Mouse (Mus musculus) neural tube, embryonic 14.5 days (tissue): ENCODE measurements at regions not wholly inside any gene's neighbourhood (a gene's known extent, or its start where the extent isn't known, plus 50 kb on each side); places are given as distances from the start of the nearest gene placed in this dataset.

ENCODE experiments used
- ATAC-seq: fragments of 200-750 bp; cut with Nextera tagmentation; 2 replicates; pipeline ENCODE4 v1.8.0; 2017; ENCODE audit warnings: low read depth, mild to moderate bottlenecking, moderate TSS enrichment, moderate library complexity
- H3K27ac ChIP-seq: fragments of 300-500 bp; sonication (generic); 2 replicates; pipeline ENCODE4 v1.5.1; 2014; ENCODE audit warnings: low read depth, mild to moderate bottlenecking, control low read depth, low read length, moderate library complexity, mixed read lengths
- H3K27me3 ChIP-seq: fragments of 300-500 bp; sonication (generic); 2 replicates; pipeline ENCODE4 v1.6.1; 2014; ENCODE audit warnings: low read length; ENCODE audit not compliant: control insufficient read depth, insufficient read depth
- H3K36me3 ChIP-seq: fragments of 300-500 bp; sonication (generic); 2 replicates; pipeline ENCODE4 v1.6.1; 2014; ENCODE audit warnings: low read length, mixed read lengths; ENCODE audit not compliant: control insufficient read depth, insufficient read depth
- H3K4me1 ChIP-seq: fragments of 300-500 bp; sonication (generic); 2 replicates; pipeline ENCODE4 v1.6.1; 2014; ENCODE audit warnings: low read length; ENCODE audit not compliant: control insufficient read depth, insufficient read depth
- H3K4me2 ChIP-seq: fragments of 300-500 bp; sonication (generic); 2 replicates; pipeline ENCODE4 v1.6.1; 2014; ENCODE audit warnings: mild to moderate bottlenecking, low read depth, low read length, control low read depth
- H3K4me3 ChIP-seq: fragments of 300-500 bp; sonication (generic); 2 replicates; pipeline ENCODE4 v1.5.1; 2014; ENCODE audit warnings: low read depth, low read length, control low read depth, mixed read lengths
- H3K9ac ChIP-seq: fragments of 300-500 bp; sonication (generic); replicated peaks from 2 replicates; pipeline ENCODE4 v1.6.1; 2014; ENCODE audit warnings: low read depth, mild to moderate bottlenecking, control low read depth, low read length, mixed read lengths
- H3K9me3 ChIP-seq: fragments of 300-500 bp; sonication (generic); 2 replicates; pipeline ENCODE4 v1.6.1; 2016; ENCODE audit warnings: low read length; ENCODE audit not compliant: control insufficient read depth
- WGBS: fragments of 180-500 bp; shearing (Covaris S2); extraction: QIAGEN DNeasy Blood & Tissue Kit; methylation state at CpG from one replicate; pipeline ENCODE4 v1.1.7; 2014; 5-methylcytosine and 5-hydroxymethylcytosine counted together

- Histone ChIP-seq H3K9me3 (no peaks in the 10 kb centered on the region), H3K4me3 (no peak overlapping the region), H3K27me3 (no peaks in the 10 kb centered on the region), H3K4me2 (no peak overlapping the region), H3K27ac (no peak overlapping the region), H3K36me3 (no peaks in the 10 kb centered on the region), H3K9ac (no peak overlapping the region), H3K4me1 (no peaks in the 10 kb centered on the region)
- WGBS: 92% methylated on average over 2 of the region's 2 CpGs
- no peak for ATAC-seq
Measured at GRCm38 (mm10) chr14:28741418-28741817, 236.9 kb downstream of the Wnt5a start.

- no peaks in the 10 kb centered on the region for H3K27me3 ChIP-seq
- no peak overlapping the region for H3K4me3 ChIP-seq
- H3K4me2 ChIP-seq: no peak overlapping the region
- H3K36me3 ChIP-seq: no peaks in the 10 kb centered on the region
- H3K9ac ChIP-seq: no peak overlapping the region
- no peak for ATAC-seq
- H3K4me1 ChIP-seq: no peaks in the 10 kb centered on the region
- H3K9me3 ChIP-seq: no peaks in the 10 kb centered on the region
- 70% methylated on average over 4 of the region's 4 CpGs for WGBS
- H3K27ac ChIP-seq: no peak overlapping the region
Measured at GRCm38 (mm10) chr14:28743673-28744072, 239.1 kb downstream of the Wnt5a start.

- H3K4me3 ChIP-seq: no peak overlapping the region
- H3K36me3 ChIP-seq: no peaks in the 10 kb centered on the region
- H3K27me3 ChIP-seq: no peaks in the 10 kb centered on the region
- no peak overlapping the region for H3K9ac ChIP-seq
- 82% methylated on average over 1 of the region's 1 CpGs for WGBS
- H3K27ac ChIP-seq: no peak overlapping the region
- H3K9me3 ChIP-seq: no peaks in the 10 kb centered on the region
- no peak for ATAC-seq
- no peaks in the 10 kb centered on the region for H3K4me1 ChIP-seq
- H3K4me2 ChIP-seq: no peak overlapping the region
Measured at GRCm38 (mm10) chr14:28750301-28750700, 245.8 kb downstream of the Wnt5a start.

- Histone ChIP-seq H3K27ac (no peak overlapping the region), H3K9ac (no peak overlapping the region), H3K4me1 (no peaks in the 10 kb centered on the region), H3K4me2 (no peak overlapping the region), H3K4me3 (no peak overlapping the region), H3K27me3 (no peaks in the 10 kb centered on the region), H3K9me3 (no peaks in the 10 kb centered on the region), H3K36me3 (no peaks in the 10 kb centered on the region)
- WGBS: 100% methylated on average over 1 of the region's 1 CpGs
- no peak for ATAC-seq
Measured at GRCm38 (mm10) chr14:28765201-28765600, 252.8 kb upstream of the Lrtm1 start.

- Histone ChIP-seq H3K9me3 (no peaks in the 10 kb centered on the region), H3K27me3 (no peaks in the 10 kb centered on the region), H3K4me3 (no peak overlapping the region), H3K36me3 (no peaks in the 10 kb centered on the region), H3K4me1 (no peaks in the 10 kb centered on the region), H3K9ac (no peak overlapping the region), H3K27ac (no peak overlapping the region), H3K4me2 (no peak overlapping the region)
- ATAC-seq: no peak
- 66% methylated on average over 11 of the region's 11 CpGs for WGBS
Measured at GRCm38 (mm10) chr14:28773068-28773467, 244.9 kb upstream of the Lrtm1 start.

- H3K36me3 ChIP-seq: no peaks in the 10 kb centered on the region
- no peak overlapping the region for H3K9ac ChIP-seq
- no peak overlapping the region for H3K27ac ChIP-seq
- H3K4me3 ChIP-seq: no peak overlapping the region
- no peaks in the 10 kb centered on the region for H3K4me1 ChIP-seq
- no peaks in the 10 kb centered on the region for H3K9me3 ChIP-seq
- no peaks in the 10 kb centered on the region for H3K27me3 ChIP-seq
- H3K4me2 ChIP-seq: no peak overlapping the region
- 57% methylated on average over 1 of the region's 1 CpGs for WGBS
- ATAC-seq: no peak
Measured at GRCm38 (mm10) chr14:28775686-28776085, 242.3 kb upstream of the Lrtm1 start.

GRCm38 (mm10) chr14:28777791-28778190 is 240.2 kb upstream of the Lrtm1 start:
- H3K9ac ChIP-seq: no peak overlapping the region
- H3K4me2 ChIP-seq: no peak overlapping the region
- no peaks in the 10 kb centered on the region for H3K4me1 ChIP-seq
- H3K27me3 ChIP-seq: no peaks in the 10 kb centered on the region
- H3K27ac ChIP-seq: no peak overlapping the region
- no peak overlapping the region for H3K4me3 ChIP-seq
- H3K36me3 ChIP-seq: no peaks in the 10 kb centered on the region
- no peaks in the 10 kb centered on the region for H3K9me3 ChIP-seq
- 82% methylated on average over 8 of the region's 8 CpGs for WGBS
- ATAC-seq: no peak

GRCm38 (mm10) chr14:28781660-28782059 is 236.3 kb upstream of the Lrtm1 start:
- Histone ChIP-seq H3K9me3 (no peaks in the 10 kb centered on the region), H3K9ac (no peak overlapping the region), H3K27me3 (no peaks in the 10 kb centered on the region), H3K4me2 (no peak overlapping the region), H3K36me3 (no peaks in the 10 kb centered on the region), H3K4me3 (no peak overlapping the region), H3K27ac (no peak overlapping the region), H3K4me1 (no peaks in the 10 kb centered on the region)
- no peak for ATAC-seq
- 96% methylated on average over 7 of the region's 7 CpGs for WGBS

- Histone ChIP-seq H3K27me3 (no peaks in the 10 kb centered on the region), H3K4me2 (no peak overlapping the region), H3K9me3 (no peaks in the 10 kb centered on the region), H3K36me3 (no peaks in the 10 kb centered on the region), H3K4me1 (no peaks in the 10 kb centered on the region), H3K27ac (no peak overlapping the region), H3K4me3 (no peak overlapping the region), H3K9ac (no peak overlapping the region)
- WGBS: 91% methylated on average over 6 of the region's 6 CpGs
- no peak for ATAC-seq
Measured at GRCm38 (mm10) chr14:28784106-28784633, 233.8 kb upstream of the Lrtm1 start.

GRCm38 (mm10) chr14:28798290-28798689 is 219.7 kb upstream of the Lrtm1 start:
- 4% methylated on average over 4 of the region's 4 CpGs for WGBS
- H3K4me1 ChIP-seq: no peaks in the 10 kb centered on the region
- no peaks in the 10 kb centered on the region for H3K27me3 ChIP-seq
- H3K27ac ChIP-seq: no peak overlapping the region
- no peaks in the 10 kb centered on the region for H3K36me3 ChIP-seq
- ATAC-seq: no peak
- no peak overlapping the region for H3K4me2 ChIP-seq
- no peak overlapping the region for H3K4me3 ChIP-seq
- H3K9me3 ChIP-seq: no peaks in the 10 kb centered on the region
- no peak overlapping the region for H3K9ac ChIP-seq
